Mouse (Mus musculus): ENCODE measurements around the gene Rap1gds1. TPM values are rescaled to one million over a fixed set of nuclear protein-coding genes. Genes with fewer than 3 reads are reported as not detected.
A peak's percentile ranks its signal among the peaks of the same experiment; 100 is the strongest.

Gene Rap1gds1
- total and polyA plus RNA-seq, 2 experiments from 2014 or later, result 63.9 to 83.6 TPM

DNA sequence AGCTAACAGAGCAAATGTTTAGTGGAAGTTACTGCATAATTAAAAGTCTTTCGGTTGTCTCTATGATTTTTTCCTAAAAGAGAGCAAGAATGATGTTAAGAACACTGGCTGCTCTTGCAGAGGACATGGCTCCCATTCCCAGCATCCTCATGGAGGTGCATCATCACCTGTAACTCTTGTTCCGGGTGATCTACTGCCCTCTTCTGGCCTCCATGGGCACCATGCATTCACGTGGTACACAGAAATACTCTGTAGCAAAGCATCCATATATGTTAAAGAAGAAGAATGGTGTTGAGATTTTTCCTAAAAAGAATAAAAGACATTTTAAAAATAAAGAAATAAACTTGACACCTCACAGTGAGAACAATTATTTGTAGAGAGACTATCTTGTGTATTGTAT, 3.0 kb upstream of the Rap1gds1 start:
- H3K4me2 ChIP-seq (ENCODE audit: low read depth), result no peak overlapping the region
- ATAC-seq, result no peak

DNA sequence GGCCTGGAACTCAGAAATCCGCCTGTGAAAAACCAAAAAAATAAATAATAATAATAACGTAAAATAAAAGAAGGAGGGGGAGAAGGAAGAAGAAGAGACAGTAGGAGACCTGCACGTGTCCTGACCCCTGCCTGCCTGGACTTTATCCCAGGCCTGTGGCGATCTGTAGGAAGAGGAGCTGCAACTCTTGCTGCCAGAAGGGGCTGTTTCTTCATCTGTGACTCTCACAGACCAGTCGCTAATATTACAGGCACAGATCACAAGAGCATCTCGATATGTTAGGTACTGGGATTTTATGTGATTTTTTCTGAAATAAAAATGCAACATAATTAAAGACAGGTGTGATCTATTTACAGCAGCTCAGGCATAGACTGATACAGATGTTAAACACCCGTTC, 1.1 kb upstream of the Rap1gds1 start:
- TF ChIP-seq CTCF (IDR thresholded peaks at IDR 0.05; ENCODE audit: low read depth), result no peak
- 0 out of 2 replicates have a peak overlapping the region, but pooled peaks have one; percentile 94 for H3K27ac ChIP-seq (ENCODE audit: low read depth, low read length)
- peak overlapping the region; percentile 82 for H3K4me3 ChIP-seq (ENCODE audit: low read depth, low read length)
- no peaks in the 10 kb centered on the region for H3K36me3 ChIP-seq (ENCODE audit: insufficient read depth)
- WGBS, result 11% methylated on average over 7 of the region's 7 CpGs
- peak overlapping the region; percentile 89 for H3K4me2 ChIP-seq (ENCODE audit: low read depth)
- no peaks in the 10 kb centered on the region for H3K9me3 ChIP-seq (ENCODE audit: low read length)
- H3K9ac ChIP-seq, result peak overlapping the region; percentile 90
- no peak for ATAC-seq
- DNase-seq, result peak; percentile 24
- no peaks in the 10 kb centered on the region for H3K27me3 ChIP-seq (ENCODE audit: insufficient read depth, low read length)
- no peaks in the 10 kb centered on the region; the same call in 1 of the 2 replicates for H3K4me1 ChIP-seq (ENCODE audit: insufficient read depth)

More for the DNA sequence above, 3.0 kb upstream of the Rap1gds1 start:
- Histone ChIP-seq H3K27me3 (ENCODE audit: insufficient read depth, low read length) (no peaks in the 10 kb centered on the region), H3K36me3 (ENCODE audit: insufficient read depth) (no peaks in the 10 kb centered on the region), H3K4me3 (ENCODE audit: low read depth, low read length) (no peak overlapping the region), H3K4me1 (ENCODE audit: insufficient read depth) (no peaks in the 10 kb centered on the region; the same call in 1 of the 2 replicates), H3K27ac (ENCODE audit: low read depth, low read length) (no peak overlapping the region), H3K9ac (no peak overlapping the region), H3K9me3 (ENCODE audit: low read length) (no peaks in the 10 kb centered on the region)
- WGBS, result 89% methylated on average over 3 of the region's 3 CpGs
- DNase-seq, result no peak
- 0 out of 2 replicates have a peak, but pooled peaks have one; percentile 26 for TF ChIP-seq CTCF (IDR thresholded peaks at IDR 0.05; ENCODE audit: low read depth)

DNA sequence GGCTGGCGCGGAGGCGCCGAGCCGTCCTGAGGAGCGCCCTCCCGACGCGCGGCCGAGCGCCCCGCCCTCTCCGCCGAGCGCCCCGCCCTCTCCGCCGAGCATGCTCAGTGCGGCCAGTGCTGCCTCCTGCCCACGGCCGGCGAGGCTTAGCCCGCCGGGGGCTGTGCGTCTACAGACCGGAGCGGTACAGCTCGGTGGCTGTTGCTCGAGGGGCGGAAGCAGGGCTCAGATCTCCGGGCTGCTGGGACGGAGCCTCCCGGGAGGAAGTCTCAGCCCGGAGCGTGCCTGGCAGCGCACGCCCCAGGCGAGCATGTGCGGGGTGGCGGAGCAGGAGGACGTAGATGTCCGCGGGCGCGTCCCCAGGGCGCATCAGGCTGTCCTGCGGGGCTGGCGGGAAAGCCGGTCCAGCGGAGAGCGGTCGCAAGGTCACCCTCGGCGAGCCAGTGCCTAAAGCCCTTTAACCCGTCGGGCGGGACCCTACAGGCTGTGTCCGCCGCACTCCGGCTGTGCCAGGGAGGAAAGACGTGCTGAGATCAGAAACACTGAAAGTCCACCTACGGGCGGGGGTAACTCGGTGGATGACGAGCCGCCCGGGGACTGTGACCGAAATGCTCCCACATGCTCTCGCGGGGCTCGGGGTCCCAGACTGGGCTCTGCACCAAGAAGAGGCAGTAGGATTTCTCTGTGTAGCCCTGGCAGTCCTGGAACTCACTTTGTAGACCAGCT, 495 bp upstream of the Rap1gds1 start:
- no peaks in the 10 kb centered on the region; the same call in 1 of the 2 replicates for H3K4me1 ChIP-seq (ENCODE audit: insufficient read depth)
- H3K4me2 ChIP-seq (ENCODE audit: low read depth), result peak overlapping the region; percentile 89
- ATAC-seq (peak; percentile 96), DNase-seq (peak; percentile 93)
- H3K4me3 ChIP-seq (ENCODE audit: low read depth, low read length), result peak overlapping the region; percentile 82
- H3K36me3 ChIP-seq (ENCODE audit: insufficient read depth), result no peaks in the 10 kb centered on the region
- WGBS, result 1% methylated on average over 60 of the region's 72 CpGs
- H3K9ac ChIP-seq, result peak overlapping the region; percentile 90
- peak overlapping the region; percentile 94 for H3K27ac ChIP-seq (ENCODE audit: low read depth, low read length)
- peak; percentile 11; the same call in 1 of the 2 replicates for TF ChIP-seq CTCF (IDR thresholded peaks at IDR 0.05; ENCODE audit: low read depth)
- no peaks in the 10 kb centered on the region for H3K27me3 ChIP-seq (ENCODE audit: insufficient read depth, low read length)
- H3K9me3 ChIP-seq (ENCODE audit: low read length), result no peaks in the 10 kb centered on the region

DNA sequence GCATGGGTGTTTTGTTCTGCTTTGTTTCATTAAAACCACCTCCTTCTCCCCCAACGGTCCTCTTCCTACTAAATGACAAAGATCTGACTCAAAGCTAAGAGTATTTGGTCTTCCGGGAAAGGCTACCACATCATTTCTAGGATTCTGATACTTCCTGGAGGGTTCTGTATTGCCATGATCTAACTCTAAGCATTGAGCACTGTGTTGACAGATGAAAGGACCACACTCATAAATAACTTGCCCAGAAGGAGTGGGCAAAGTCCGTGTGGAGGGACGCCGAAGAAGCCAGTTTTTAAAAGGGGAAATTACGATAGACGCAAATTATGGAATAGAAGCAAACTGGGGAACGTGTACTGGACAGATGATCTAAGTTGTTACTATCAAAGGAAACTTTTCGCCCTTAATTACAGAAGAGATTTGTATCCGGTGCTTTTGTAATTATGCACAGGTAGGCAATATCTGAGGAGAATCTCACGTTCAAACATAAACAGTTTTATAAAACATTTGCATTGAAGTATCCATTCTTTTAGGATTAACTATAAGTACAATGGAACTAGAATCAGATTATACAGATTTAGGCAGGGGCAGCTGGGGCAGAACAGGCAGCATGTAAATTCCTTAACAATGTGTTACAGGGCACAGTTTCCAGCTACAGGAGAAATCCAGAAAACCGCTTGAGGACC, 1.1 kb downstream of the Rap1gds1 start:
- Histone ChIP-seq H3K9me3 (ENCODE audit: low read length) (no peaks in the 10 kb centered on the region), H3K4me3 (ENCODE audit: low read depth, low read length) (peak overlapping the region; percentile 82), H3K27ac (ENCODE audit: low read depth, low read length) (peak overlapping the region; percentile 94; the same call in 1 of the 2 replicates), H3K4me1 (ENCODE audit: insufficient read depth) (no peaks in the 10 kb centered on the region; the same call in 1 of the 2 replicates), H3K36me3 (ENCODE audit: insufficient read depth) (no peaks in the 10 kb centered on the region), H3K9ac (peak overlapping the region; percentile 90), H3K27me3 (ENCODE audit: insufficient read depth, low read length) (no peaks in the 10 kb centered on the region), H3K4me2 (ENCODE audit: low read depth) (peak overlapping the region; percentile 89)
- TF ChIP-seq CTCF (IDR thresholded peaks at IDR 0.05; ENCODE audit: low read depth), result no peak
- no peak for ATAC-seq
- 2% methylated on average over 12 of the region's 12 CpGs for WGBS
- DNase-seq, result no peak

DNA sequence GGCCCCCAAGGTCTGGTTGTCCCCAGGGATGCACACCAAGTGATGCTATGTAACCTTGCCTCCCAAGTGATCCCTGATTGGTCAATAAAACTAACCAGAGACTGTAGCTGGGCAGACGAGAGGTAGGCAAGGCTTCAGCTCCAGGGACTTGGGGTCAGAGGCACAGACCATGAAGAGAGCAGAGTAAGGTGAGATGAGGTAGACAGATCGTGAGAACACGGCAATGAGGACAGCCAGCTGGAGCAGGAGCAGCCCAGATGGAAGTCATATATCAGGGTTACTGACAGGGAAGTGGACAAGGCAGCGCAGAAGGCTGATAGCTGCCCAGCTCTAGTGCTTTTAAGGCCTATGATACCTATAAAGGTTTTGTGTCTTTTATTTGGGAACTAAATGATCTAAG, 5.5 kb downstream of the Rap1gds1 start:
- H3K4me1 ChIP-seq (ENCODE audit: insufficient read depth), result no peaks in the 10 kb centered on the region
- WGBS, result 86% methylated on average over 4 of the region's 4 CpGs
- no peak overlapping the region for H3K27ac ChIP-seq (ENCODE audit: low read depth, low read length)
- ATAC-seq, result no peak
- no peak overlapping the region for H3K4me3 ChIP-seq (ENCODE audit: low read depth, low read length)
- H3K36me3 ChIP-seq (ENCODE audit: insufficient read depth), result no peaks in the 10 kb centered on the region
- no peaks in the 10 kb centered on the region for H3K27me3 ChIP-seq (ENCODE audit: insufficient read depth, low read length)
- H3K4me2 ChIP-seq (ENCODE audit: low read depth), result no peak overlapping the region
- no peak for TF ChIP-seq CTCF (IDR thresholded peaks at IDR 0.05; ENCODE audit: low read depth)
- no peak for DNase-seq
- no peaks in the 10 kb centered on the region for H3K9me3 ChIP-seq (ENCODE audit: low read length)
- no peak overlapping the region for H3K9ac ChIP-seq

DNA sequence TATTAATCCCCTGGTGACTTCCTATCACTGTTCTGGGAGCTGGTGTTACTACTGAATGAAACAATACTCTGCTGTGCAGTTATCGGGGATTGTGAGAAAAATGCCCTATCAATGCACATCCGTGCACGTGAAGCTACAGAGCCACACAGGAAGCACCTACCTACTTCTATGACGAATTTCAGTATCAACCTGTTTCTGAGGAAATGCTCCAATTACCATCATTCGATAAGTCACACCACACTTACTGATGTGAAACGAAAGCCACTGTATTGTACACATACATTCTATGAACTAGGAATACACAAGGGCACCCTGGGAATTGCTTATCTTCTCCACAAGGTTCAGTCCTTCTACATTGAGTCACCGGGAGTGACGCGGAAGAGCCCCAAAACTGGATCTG, 10.9 kb downstream of the Rap1gds1 start:
- Histone ChIP-seq H3K36me3 (ENCODE audit: insufficient read depth) (no peaks in the 10 kb centered on the region), H3K4me2 (ENCODE audit: low read depth) (no peak overlapping the region), H3K9ac (no peak overlapping the region), H3K27ac (ENCODE audit: low read depth, low read length) (no peak overlapping the region), H3K4me3 (ENCODE audit: low read depth, low read length) (no peak overlapping the region), H3K9me3 (ENCODE audit: low read length) (no peaks in the 10 kb centered on the region), H3K4me1 (ENCODE audit: insufficient read depth) (no peaks in the 10 kb centered on the region), H3K27me3 (ENCODE audit: insufficient read depth, low read length) (no peaks in the 10 kb centered on the region)
- ATAC-seq (no peak), DNase-seq (no peak)
- 95% methylated on average over 9 of the region's 9 CpGs for WGBS
- no peak for TF ChIP-seq CTCF (IDR thresholded peaks at IDR 0.05; ENCODE audit: low read depth)

DNA sequence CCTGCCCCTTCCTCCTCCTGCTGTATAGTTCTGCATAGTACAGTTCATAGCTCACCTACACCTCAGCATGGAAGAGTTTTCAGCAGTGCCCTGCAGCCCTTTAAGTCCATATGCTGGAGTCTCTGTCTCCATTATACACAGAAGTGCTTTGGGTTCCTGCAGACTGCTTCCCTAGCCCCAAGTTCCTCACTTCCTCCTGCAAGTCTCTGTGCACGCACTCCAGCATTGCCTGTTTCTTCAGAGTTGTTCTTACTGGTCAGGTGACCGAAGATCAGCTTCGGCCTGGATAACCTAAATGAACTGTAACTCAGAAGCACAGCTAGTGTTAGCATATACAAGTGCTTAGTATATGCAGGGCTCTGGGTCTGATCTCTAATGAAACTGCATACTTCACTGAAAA, 12.9 kb downstream of the Rap1gds1 start:
- Histone ChIP-seq H3K9ac (no peak overlapping the region), H3K4me3 (ENCODE audit: low read depth, low read length) (no peak overlapping the region), H3K27ac (ENCODE audit: low read depth, low read length) (no peak overlapping the region), H3K4me2 (ENCODE audit: low read depth) (no peak overlapping the region), H3K4me1 (ENCODE audit: insufficient read depth) (no peaks in the 10 kb centered on the region), H3K9me3 (ENCODE audit: low read length) (no peaks in the 10 kb centered on the region), H3K27me3 (ENCODE audit: insufficient read depth, low read length) (no peaks in the 10 kb centered on the region), H3K36me3 (ENCODE audit: insufficient read depth) (no peaks in the 10 kb centered on the region)
- 94% methylated on average over 3 of the region's 3 CpGs for WGBS
- no peak for DNase-seq
- no peak for TF ChIP-seq CTCF (IDR thresholded peaks at IDR 0.05; ENCODE audit: low read depth)
- ATAC-seq, result no peak

Measured in forebrain, postnatal 0 days (tissue).